Mouse (Mus musculus): ENCODE measurements around the gene Laptm5.

DNA sequence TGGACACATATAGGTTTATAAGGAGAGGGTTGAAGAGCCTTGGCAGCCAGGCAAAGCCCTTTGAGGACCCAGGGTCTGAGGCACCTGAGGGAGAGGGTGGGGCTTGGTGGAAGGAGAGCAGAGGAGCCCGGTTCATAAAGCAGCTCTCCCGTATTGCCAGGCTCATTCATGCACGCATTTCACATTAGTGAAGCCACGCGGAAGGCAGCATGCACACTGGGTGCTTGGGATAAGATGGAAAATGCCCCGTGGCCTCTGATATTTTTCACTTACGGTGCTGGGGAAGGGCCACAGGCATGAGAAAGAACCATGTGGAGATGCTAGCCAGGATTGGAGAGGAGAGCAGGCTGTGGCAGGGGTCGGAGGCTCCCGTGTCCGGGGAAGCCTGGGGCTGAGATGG lies 44.2 kb downstream of the Laptm5 start:
- TF ChIP-seq POLR2A (IDR thresholded peaks at IDR 0.05; ENCODE audit: borderline replicate concordance, insufficient read depth, low read length), result no peak
- no peak for TF ChIP-seq CTCF (IDR thresholded peaks at IDR 0.05; ENCODE audit: borderline replicate concordance, insufficient read depth, low read depth, low read length)

Data from cerebellum, adult 2 months (tissue).